Mouse (Mus musculus): ENCODE measurements at regions not wholly inside any gene's neighbourhood (a gene's known extent, or its start where the extent isn't known, plus 50 kb on each side); places are given as distances from the start of the nearest gene placed in this dataset.

DNA sequence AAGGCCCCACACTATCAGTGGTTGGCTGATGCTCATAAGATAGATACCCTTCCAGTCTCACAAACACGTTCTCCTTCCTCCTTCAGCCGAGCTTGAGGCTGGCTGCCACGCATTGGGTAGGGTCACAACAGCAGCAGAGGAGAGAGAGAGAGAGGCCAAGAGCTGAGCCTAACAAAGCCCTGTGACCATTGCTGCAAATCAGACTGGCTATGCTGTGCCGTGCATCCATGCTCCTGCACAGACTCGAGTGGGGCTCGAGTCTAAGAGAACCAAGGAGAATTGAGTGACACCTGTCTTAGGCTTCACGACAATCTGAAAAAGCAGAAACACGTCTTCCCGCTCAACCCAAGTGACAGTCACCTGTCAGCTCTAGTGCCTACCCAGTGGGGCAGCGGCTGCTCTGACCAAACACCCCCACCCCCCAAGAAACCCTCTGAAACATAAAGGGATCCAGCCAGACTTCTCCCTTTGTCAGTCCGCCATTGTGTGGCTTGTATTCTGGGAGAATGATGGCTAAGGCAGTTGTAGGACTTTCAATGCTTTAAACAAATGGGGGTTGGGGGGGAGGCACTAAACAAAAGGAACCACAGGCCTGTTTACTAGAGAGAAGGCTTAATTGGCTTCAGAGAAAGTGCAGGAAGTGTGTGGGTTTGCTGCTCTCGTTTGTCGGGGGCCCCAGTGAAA is 353.7 kb upstream of the Jarid2 start:
- TF ChIP-seq CTCF (IDR thresholded peaks at IDR 0.05; ENCODE audit: borderline replicate concordance, extremely low read depth, insufficient read depth, insufficient read length) (no peak), POLR2A (IDR thresholded peaks at IDR 0.05; ENCODE audit: borderline replicate concordance, extremely low read depth, insufficient read depth, insufficient read length, poor library complexity, severe bottlenecking) (no peak)

Measured in brain, embryonic 14.5 days (tissue).